Mouse (Mus musculus): ENCODE results near the gene Ank3. TPM values are rescaled to one million over a fixed set of nuclear protein-coding genes. Genes with fewer than 3 reads are reported as not detected.
"Not testable (repeated sequence)": the region's sequence is repeated elsewhere in the genome, so short reads cannot be mapped to it uniquely, and the experiment has no call there.

Gene Ank3
- polyA plus RNA-seq, 1 experiment from 2014 or later: 86.7 TPM

DNA sequence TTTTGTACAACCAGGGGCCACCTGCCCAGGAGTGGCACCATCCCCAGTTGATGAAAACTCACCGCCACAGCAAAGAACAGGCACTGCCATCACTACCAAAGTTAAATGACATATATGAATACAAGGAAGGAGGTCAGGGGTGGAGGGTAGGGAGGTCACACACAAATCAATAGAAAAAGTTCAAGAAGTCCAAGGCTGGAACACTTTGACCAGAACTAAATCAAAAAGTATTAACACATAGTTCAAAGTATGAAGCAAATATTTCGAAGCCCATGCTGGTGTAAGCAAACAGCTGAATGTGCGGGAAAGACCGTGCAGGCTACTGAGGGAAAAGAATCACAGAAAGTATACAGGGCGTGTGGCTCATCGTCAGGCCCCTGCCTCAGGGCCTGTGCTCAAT lies 503.5 kb downstream of the Ank3 start:
- H3K4me2 ChIP-seq (ENCODE audit: low read length): no peak overlapping the region
- no peaks in the 10 kb centered on the region for H3K4me1 ChIP-seq (ENCODE audit: control insufficient read depth, insufficient read depth, low read length)
- no peak overlapping the region for H3K9ac ChIP-seq (ENCODE audit: low read depth, low read length)
- H3K27me3 ChIP-seq (ENCODE audit: control insufficient read depth, insufficient read depth, low read depth, low read length): no peaks in the 10 kb centered on the region
- whole genome bisulfite sequencing: 88% methylated on average over 6 of the region's 6 CpGs
- H3K36me3 ChIP-seq (ENCODE audit: control insufficient read depth, insufficient read depth, low read length): peaks cover 8% of the 10 kb centered on the region
- no peak overlapping the region for H3K4me3 ChIP-seq (ENCODE audit: low read depth, low read length)
- no peaks in the 10 kb centered on the region for H3K9me3 ChIP-seq (replicated peaks; ENCODE audit: control insufficient read depth, low read length, poor library complexity, severe bottlenecking)
- no peak overlapping the region for H3K27ac ChIP-seq (ENCODE audit: low read length)
- ATAC-seq: no peak

DNA sequence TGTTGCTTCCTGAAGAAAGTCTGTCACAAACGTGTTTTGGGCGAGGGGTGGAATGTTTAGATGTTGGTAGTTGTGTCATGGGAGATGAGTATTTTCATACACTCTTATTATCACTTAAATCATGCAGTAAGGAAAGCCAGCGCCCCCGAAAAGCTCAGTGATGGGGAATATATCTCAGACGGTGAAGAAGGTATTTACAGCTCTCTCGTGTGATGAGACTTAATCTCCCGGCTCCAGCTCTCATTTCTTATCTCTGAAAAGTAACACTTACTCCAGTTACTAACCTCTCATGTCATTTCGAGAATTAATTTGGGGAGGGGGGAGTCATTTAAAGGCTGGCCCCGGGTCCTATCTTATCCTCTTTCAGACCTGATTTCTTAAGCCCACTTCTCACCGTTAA lies 505.7 kb downstream of the Ank3 start:
- ATAC-seq: no peak
- H3K4me3 ChIP-seq (ENCODE audit: low read depth, low read length): no peak overlapping the region
- no peaks in the 10 kb centered on the region for H3K27me3 ChIP-seq (ENCODE audit: control insufficient read depth, insufficient read depth, low read depth, low read length)
- H3K4me1 ChIP-seq (ENCODE audit: control insufficient read depth, insufficient read depth, low read length): no peaks in the 10 kb centered on the region
- no peak overlapping the region for H3K9ac ChIP-seq (ENCODE audit: low read depth, low read length)
- H3K36me3 ChIP-seq (ENCODE audit: control insufficient read depth, insufficient read depth, low read length): peaks cover 6% of the 10 kb centered on the region; the same call in 1 of the 2 replicates
- H3K4me2 ChIP-seq (ENCODE audit: low read length): no peak overlapping the region
- WGBS: 56% methylated on average over 10 of the region's 10 CpGs
- H3K27ac ChIP-seq (ENCODE audit: low read length): no peak overlapping the region
- no peaks in the 10 kb centered on the region for H3K9me3 ChIP-seq (replicated peaks; ENCODE audit: control insufficient read depth, low read length, poor library complexity, severe bottlenecking)

DNA sequence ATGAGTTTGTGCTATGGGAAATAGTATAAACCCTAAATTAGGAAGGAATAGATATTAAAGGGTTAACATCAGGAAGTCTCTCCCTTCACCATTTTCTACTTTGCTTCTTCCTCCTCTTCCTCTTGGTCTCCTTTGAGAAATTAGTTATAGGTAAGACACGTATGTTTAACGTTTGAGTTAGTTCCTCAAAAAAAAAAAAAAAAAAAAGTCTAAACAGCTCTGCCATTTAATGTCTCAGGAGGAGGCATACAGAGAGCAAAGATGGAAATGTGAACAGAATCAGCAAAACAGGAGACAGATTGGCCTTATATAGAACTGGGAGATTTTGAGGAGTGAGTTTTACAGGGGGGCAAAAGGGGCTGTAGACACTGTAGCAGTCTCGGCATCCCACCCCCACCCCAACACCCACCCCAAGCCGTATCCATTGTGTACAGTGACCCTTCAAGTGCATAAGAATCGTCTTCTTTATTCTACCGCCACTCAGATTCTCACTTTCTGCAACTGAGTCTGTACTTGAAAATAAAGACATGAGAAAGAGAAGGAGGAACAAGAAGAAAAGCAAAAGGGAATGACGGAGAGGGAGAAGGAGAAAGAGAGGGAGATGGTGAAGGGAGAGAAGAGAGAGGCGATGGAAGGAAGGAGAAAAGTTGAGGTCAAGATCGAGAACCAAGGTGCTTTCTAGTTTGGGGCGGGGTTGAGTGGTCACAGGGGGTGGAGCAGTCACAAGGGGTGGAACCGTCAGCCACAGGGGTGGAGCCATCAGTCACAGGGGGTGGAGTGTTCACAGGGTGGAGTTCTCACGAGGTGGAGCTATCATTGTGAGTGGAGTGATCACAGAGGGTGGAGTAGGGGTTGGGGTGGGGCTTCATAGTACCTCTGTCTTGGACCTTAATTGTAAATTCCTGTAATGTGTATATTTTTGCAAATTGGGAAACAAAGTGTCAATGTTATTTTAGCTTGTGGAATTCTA lies 509.5 kb downstream of the Ank3 start:
- Histone ChIP-seq H3K4me3 (ENCODE audit: low read depth, low read length) (no peak overlapping the region), H3K4me1 (ENCODE audit: control insufficient read depth, insufficient read depth, low read length) (no peaks in the 10 kb centered on the region), H3K36me3 (ENCODE audit: control insufficient read depth, insufficient read depth, low read length) (no peaks in the 10 kb centered on the region), H3K27me3 (ENCODE audit: control insufficient read depth, insufficient read depth, low read depth, low read length) (no peaks in the 10 kb centered on the region), H3K27ac (ENCODE audit: low read length) (no peak overlapping the region), H3K9me3 (replicated peaks; ENCODE audit: control insufficient read depth, low read length, poor library complexity, severe bottlenecking) (no peaks in the 10 kb centered on the region), H3K9ac (ENCODE audit: low read depth, low read length) (no peak overlapping the region), H3K4me2 (ENCODE audit: low read length) (no peak overlapping the region)
- WGBS: 49% methylated on average over 12 of the region's 12 CpGs
- no peak for ATAC-seq

DNA sequence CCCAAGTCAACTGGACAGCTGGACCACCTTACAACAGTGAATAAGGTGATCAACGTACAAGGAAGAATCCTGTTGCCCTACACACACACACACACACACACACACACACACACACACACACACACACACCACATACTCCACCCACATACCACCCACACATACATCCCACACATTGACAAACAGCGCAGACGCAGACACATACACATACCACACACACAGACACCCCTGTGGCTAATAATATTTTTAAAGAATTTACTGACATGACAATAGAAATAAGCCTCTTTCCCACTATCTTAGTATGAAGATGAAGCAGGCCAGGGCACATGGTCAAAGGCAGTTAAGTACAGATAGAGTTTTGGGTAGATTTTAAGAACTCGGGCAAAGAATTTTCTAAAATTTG lies 511.3 kb downstream of the Ank3 start:
- Histone ChIP-seq H3K4me1 (ENCODE audit: control insufficient read depth, insufficient read depth, low read length) (no peaks in the 10 kb centered on the region), H3K36me3 (ENCODE audit: control insufficient read depth, insufficient read depth, low read length) (no peaks in the 10 kb centered on the region), H3K4me2 (ENCODE audit: low read length) (no peak overlapping the region), H3K27ac (ENCODE audit: low read length) (no peak overlapping the region), H3K9me3 (replicated peaks; ENCODE audit: control insufficient read depth, low read length, poor library complexity, severe bottlenecking) (no peaks in the 10 kb centered on the region), H3K27me3 (ENCODE audit: control insufficient read depth, insufficient read depth, low read depth, low read length) (no peaks in the 10 kb centered on the region), H3K9ac (ENCODE audit: low read depth, low read length) (no peak overlapping the region), H3K4me3 (ENCODE audit: low read depth, low read length) (no peak overlapping the region)
- no peak for ATAC-seq
- 88% methylated on average over 4 of the region's 4 CpGs for WGBS

DNA sequence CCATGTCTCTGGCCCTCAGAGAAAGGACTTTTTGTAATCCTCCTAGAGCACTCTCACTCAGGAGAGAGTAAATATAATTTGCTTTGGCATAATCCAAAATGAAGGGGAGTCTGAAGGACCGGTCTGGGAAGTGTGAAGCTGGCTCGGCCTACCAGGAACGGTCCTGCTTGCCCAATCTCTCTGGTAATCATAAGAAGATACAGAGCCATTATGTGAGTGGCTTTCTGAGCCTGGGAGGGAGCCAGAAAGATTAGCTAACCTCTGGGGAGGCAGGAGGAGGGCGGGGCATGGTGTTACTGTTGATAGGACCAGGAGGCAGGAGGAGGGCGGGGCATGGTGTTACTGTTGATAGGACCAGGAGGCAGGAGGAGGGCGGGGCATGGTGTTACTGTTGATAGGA lies 511.7 kb downstream of the Ank3 start:
- not testable (repeated sequence) for H3K4me1 ChIP-seq (ENCODE audit: control insufficient read depth, insufficient read depth, low read length); H3K4me2 ChIP-seq (ENCODE audit: low read length); H3K9me3 ChIP-seq (replicated peaks; ENCODE audit: control insufficient read depth, low read length, poor library complexity, severe bottlenecking); H3K27me3 ChIP-seq (ENCODE audit: control insufficient read depth, insufficient read depth, low read depth, low read length); H3K9ac ChIP-seq (ENCODE audit: low read depth, low read length); H3K36me3 ChIP-seq (ENCODE audit: control insufficient read depth, insufficient read depth, low read length); H3K4me3 ChIP-seq (ENCODE audit: low read depth, low read length); H3K27ac ChIP-seq (ENCODE audit: low read length); ATAC-seq
- 18% methylated on average over 5 of the region's 6 CpGs for WGBS

DNA sequence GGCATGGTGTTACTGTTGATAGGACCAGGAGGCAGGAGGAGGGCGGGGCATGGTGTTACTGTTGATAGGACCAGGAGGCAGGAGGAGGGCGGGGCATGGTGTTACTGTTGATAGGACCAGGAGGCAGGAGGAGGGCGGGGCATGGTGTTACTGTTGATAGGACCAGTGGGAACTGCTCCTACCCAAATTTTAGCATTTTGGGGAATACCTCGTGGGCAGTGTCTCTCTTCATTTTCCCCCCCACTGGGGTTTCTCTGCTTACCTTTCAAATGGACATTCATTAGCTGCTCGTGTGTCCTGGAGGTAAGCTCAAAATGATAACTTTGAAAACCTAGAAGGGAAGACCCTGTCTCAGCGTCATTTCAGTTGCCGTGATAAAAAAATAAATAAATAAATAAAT lies 512.2 kb downstream of the Ank3 start:
- H3K27me3 ChIP-seq (ENCODE audit: control insufficient read depth, insufficient read depth, low read depth, low read length); H3K4me1 ChIP-seq (ENCODE audit: control insufficient read depth, insufficient read depth, low read length); H3K4me3 ChIP-seq (ENCODE audit: low read depth, low read length); H3K9me3 ChIP-seq (replicated peaks; ENCODE audit: control insufficient read depth, low read length, poor library complexity, severe bottlenecking); ATAC-seq; H3K36me3 ChIP-seq (ENCODE audit: control insufficient read depth, insufficient read depth, low read length); H3K9ac ChIP-seq (ENCODE audit: low read depth, low read length); H3K27ac ChIP-seq (ENCODE audit: low read length); H3K4me2 ChIP-seq (ENCODE audit: low read length): not testable (repeated sequence)
- WGBS: 35% methylated on average over 6 of the region's 7 CpGs

DNA sequence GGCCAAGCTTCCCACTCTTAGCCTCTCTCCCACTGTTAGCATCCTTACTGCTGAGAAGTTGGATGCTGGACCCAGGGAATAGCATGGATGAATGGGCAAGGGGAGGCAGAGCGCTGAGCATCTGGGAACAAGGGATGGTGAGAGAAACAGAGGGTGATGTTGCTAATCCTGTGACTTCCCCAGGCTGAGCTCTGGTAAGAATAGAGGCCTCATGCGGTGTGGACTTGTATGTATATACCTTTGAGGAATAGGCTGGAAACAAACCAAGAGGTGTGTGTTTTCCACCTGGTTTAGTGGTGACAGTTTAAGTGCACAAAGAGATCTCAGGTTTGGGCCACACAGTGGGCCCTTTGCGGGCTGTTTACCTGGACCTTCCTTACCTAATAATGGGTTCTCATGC lies 517.0 kb downstream of the Ank3 start:
- 65% methylated on average over 3 of the region's 3 CpGs for WGBS
- H3K9me3 ChIP-seq (replicated peaks; ENCODE audit: control insufficient read depth, low read length, poor library complexity, severe bottlenecking): no peaks in the 10 kb centered on the region
- H3K27ac ChIP-seq (ENCODE audit: low read length): no peak overlapping the region
- H3K4me3 ChIP-seq (ENCODE audit: low read depth, low read length): no peak overlapping the region
- H3K36me3 ChIP-seq (ENCODE audit: control insufficient read depth, insufficient read depth, low read length): no peaks in the 10 kb centered on the region
- H3K4me2 ChIP-seq (ENCODE audit: low read length): no peak overlapping the region
- no peak overlapping the region for H3K9ac ChIP-seq (ENCODE audit: low read depth, low read length)
- no peaks in the 10 kb centered on the region for H3K27me3 ChIP-seq (ENCODE audit: control insufficient read depth, insufficient read depth, low read depth, low read length)
- no peak for ATAC-seq
- no peaks in the 10 kb centered on the region for H3K4me1 ChIP-seq (ENCODE audit: control insufficient read depth, insufficient read depth, low read length)

DNA sequence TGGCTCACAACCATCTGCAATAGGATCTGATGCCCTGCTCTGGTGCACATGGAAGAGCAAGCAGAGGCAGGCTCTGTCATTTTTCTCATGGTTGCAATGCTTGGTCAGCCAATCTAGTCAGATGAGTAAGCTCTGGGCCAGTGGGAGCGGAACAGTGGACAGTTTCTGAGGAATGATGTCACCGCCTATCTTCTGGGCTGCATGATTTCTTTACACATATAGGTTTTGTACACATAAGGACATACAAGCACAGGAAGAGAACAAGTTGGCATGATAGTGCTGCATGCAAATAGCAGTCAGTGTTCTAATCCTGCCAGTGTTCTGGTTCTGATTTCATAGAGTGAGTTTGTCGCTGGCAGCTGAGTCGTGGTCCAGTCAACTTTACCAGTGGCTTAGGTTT lies 517.6 kb downstream of the Ank3 start:
- H3K4me2 ChIP-seq (ENCODE audit: low read length): no peak overlapping the region
- H3K9ac ChIP-seq (ENCODE audit: low read depth, low read length): no peak overlapping the region
- ATAC-seq: no peak
- H3K4me3 ChIP-seq (ENCODE audit: low read depth, low read length): no peak overlapping the region
- no peaks in the 10 kb centered on the region for H3K27me3 ChIP-seq (ENCODE audit: control insufficient read depth, insufficient read depth, low read depth, low read length)
- no peaks in the 10 kb centered on the region for H3K36me3 ChIP-seq (ENCODE audit: control insufficient read depth, insufficient read depth, low read length)
- no peak overlapping the region for H3K27ac ChIP-seq (ENCODE audit: low read length)
- WGBS: 91% methylated on average over 4 of the region's 4 CpGs
- no peaks in the 10 kb centered on the region for H3K9me3 ChIP-seq (replicated peaks; ENCODE audit: control insufficient read depth, low read length, poor library complexity, severe bottlenecking)
- no peaks in the 10 kb centered on the region for H3K4me1 ChIP-seq (ENCODE audit: control insufficient read depth, insufficient read depth, low read length)

DNA sequence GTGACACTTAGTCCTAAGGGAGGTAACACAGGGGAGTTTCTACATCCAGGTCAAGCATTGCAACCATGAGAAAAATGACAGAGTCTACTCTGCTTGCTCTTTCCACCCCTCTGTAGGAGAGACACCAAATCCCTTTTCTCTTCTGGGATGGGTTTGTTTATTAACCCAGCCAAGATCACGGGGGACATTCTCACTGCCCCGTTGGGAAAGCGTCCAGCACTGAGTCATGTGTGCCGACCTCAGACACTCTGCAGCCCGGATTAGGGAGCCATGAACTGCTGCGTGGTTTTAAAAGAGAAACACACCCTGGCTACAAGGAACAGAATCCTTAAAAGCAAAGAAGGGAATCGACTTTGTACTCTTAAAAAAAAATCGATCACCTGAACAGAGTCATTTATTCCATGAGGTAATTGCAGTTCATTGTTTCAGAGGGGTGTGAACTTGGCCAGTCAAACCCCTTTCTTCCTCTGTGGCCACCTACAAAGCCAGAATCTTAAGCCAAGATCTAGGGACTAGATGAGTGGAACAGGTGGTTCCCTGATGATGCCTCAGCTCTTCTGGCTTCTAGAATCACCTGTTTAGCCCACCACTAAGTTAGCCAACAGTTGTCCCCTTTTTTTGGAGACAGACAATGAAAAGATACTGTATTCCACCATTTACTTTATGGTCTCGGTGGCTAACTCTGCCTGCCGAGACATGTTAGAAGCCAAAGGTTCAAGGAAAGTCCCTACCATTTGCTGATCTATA lies 518.3 kb downstream of the Ank3 start:
- no peak for ATAC-seq
- Histone ChIP-seq H3K4me3 (ENCODE audit: low read depth, low read length) (no peak overlapping the region), H3K36me3 (ENCODE audit: control insufficient read depth, insufficient read depth, low read length) (no peaks in the 10 kb centered on the region), H3K27me3 (ENCODE audit: control insufficient read depth, insufficient read depth, low read depth, low read length) (no peaks in the 10 kb centered on the region), H3K9me3 (replicated peaks; ENCODE audit: control insufficient read depth, low read length, poor library complexity, severe bottlenecking) (no peaks in the 10 kb centered on the region), H3K4me1 (ENCODE audit: control insufficient read depth, insufficient read depth, low read length) (no peaks in the 10 kb centered on the region), H3K9ac (ENCODE audit: low read depth, low read length) (no peak overlapping the region), H3K27ac (ENCODE audit: low read length) (no peak overlapping the region), H3K4me2 (ENCODE audit: low read length) (no peak overlapping the region)
- 82% methylated on average over 10 of the region's 10 CpGs for WGBS
